Mouse (Mus musculus): Measurements from ENCODE around the gene Tardbp. TPM values are rescaled to one million over a fixed set of nuclear protein-coding genes. Genes with fewer than 3 reads are reported as not detected.

Tardbp gene
- total RNA-seq, 2 experiments from 2014 or later: 218 to 224 TPM

DNA sequence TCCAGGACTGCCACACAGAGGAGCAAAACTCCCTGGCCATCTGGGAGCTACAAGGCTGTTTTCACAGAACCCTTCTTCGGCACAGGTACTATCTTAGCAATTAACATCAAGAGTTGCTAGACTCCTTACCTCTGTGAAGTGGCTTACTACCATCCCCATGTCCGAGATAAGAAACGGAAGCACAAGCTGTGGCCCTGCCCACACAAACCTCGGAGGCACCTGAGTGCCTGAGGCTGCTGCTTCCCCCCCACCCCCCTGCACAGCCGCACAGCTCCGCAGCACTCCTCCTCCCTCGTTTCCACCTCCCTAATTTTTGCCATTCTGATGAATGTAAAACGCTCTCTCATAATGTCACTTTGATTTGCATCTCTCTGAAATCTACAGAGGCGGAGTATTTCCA lies 11.5 kb upstream of the Tardbp start:
- no peak for DNase-seq

DNA sequence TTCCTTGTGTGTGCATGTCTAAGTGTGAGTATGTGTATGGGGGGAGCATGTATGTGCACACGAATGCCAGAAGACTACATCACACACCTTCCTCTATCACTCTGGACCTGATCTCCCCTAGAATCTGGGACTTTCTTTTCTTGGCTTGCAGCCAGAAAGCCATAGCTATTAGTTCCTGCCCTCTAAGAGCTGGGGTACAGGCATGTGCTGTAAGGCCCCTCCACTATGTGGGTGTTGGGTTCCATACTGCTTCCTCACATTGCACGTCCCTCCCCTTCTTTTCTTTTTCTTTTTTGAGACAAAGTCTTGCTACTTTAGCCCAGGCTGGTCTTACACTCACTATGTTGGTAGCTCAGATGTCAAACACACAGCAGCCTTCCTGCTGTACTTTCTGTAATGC lies 8.5 kb upstream of the Tardbp start:
- DNase-seq: no peak

DNA sequence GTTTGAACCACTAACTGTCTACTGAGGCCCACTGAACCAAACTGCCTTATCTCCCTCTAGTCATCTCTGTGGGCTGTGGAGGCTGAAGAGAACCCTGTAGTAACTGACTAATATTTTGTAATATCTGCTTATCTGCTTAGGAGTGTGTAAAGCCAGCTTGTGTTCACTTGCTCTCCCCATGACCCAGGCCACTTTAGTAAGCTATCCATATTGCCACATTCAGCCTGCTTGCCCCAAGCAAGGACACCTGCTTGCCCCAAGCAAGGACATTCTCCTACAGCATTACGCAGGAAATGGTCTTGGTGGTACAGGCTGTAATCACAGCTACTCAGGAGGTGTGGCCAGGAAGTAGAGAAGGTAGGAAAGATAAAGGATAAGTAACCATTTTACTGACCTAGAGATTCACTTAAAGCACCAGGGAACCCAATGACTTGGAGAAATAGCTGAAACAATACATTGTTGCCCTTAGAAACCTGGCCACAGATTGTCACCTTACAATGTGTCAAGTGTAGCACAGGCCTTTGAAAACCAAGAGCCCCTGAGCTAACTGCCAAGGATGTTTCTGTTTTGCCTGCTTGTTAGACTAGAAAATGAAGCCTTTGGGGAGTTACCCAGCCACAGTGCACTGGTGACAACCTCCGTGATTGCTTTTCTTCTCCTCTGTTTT lies 6.7 kb upstream of the Tardbp start:
- no peak for DNase-seq

DNA sequence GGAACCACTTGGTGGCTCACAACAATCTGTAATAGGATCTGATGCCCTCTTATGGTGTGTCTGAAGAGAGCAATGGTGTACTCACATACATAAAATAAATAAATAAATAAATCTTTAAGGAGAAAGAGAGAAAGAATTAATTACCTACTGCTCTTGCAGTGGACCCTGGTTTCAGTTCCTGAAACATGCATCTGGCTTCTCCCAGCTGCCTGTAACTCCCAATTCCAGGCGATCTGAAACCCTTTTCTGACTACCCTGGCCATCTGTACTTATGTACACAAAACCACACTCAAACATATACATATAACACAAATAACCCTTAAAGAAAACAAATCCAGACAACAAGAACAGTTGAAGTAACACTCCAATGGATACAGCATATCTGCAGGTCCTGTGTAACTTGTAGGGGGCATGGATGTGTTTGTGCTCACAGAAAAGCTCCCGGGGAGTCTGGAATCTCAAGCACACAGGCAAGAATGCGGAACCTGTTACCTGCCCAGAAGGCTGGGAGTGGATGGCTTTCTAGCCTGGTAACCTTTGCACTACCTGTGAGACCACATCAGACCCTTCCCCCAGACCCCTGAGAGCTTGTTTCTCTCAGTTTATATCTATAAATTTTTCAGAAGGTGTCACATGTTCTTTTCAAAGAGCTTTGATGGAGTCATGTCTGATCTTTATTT lies 5.3 kb upstream of the Tardbp start:
- no peak for DNase-seq

DNA sequence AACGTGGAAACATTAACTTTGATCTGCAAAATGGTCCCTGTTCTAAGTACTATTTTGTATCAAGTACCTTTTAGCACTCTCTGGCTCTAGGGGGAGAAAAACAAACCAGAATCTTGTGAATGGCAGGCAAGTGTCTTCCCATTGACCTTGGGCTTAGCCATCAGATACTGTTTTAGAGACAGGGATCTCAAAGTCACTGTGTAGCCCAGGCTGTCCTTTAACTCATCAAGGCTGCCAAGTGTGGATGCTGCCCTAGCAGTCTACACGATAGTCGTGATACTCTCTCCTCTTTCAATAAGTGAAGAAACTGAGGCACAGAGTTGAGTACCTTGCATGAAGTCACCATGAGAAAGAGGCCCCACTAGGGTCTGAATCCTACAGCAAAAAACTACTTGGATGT lies 427 bp upstream of the Tardbp start:
- DNase-seq: no peak

DNA sequence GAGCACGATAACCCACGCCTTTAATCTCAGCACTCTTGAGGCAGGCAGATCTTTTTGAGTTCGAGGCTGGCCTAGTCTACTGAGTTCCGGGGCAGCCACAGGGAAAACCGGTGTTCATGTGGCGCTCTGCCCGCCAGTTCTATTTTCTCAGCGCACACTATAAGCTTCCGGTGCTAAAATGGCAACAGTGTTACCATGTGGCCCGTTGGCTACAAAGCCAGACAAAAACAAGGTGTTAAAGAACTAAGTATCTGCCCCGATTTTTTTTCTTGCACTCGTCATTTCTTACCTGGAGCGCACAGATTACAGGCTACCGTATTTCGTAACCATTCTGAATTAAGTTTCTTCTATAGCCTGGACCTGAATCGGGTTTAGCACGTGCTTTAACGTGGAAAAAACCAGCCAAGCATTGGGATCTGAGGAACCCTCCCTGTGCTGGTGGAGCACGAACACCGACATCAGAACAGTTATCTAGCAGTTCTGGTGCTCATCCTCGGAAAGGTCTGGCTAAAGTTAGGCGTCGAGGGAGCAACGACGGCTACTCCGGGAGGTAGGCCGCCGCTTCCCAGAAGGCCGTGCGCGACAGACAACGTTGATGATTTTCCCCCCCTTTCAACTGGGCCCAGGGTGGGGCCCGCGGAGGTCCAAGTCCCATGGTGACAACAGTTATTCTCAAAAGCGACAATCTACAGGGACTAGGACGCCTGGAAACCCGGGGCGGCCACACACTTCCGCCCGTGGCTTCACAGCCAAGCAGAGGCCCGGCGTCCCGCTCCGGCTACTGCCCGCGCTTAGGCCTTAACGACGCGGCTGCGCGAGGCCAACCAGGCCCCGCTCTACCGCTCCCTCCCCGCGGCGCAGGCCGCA lies 830 bp downstream of the Tardbp start:
- DNase-seq: no peak

DNA sequence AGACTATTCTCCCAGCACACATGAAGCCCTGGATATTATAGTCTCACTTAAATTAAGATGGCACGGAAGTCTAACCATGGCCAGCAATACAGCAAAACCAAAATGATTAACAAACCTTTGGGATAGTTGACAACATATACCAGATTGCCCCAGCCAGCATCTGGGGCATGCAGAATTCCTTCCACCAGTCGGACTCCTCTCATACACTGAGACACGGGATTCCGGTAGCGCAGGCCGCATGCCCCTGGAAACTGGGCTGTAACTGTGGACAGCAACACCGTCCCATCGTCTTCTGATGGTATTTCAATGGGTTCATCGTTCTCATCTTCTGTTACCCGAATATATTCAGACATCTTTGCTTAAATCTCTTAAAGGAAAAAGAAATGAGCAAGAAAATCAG lies 1.8 kb downstream of the Tardbp start:
- DNase-seq: no peak

DNA sequence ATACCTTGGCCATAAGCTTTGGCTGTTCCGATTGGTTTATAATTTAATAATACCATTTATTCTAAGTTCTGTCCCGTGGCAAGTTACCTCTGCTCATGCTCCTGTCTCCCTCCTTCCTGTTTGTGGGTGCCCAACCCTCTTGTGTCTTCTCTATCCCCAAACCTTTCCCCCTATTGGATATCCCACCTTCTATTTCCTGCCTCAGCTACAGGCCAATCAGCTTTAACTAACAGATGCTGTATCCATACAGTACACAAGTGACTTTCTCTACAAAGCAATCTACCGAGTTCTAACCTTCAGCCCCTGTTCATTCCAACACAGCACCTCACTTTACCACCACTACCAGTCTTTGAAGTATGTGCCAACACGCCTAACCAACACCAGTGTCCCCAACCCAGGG lies 3.2 kb downstream of the Tardbp start:
- no peak for DNase-seq

DNA sequence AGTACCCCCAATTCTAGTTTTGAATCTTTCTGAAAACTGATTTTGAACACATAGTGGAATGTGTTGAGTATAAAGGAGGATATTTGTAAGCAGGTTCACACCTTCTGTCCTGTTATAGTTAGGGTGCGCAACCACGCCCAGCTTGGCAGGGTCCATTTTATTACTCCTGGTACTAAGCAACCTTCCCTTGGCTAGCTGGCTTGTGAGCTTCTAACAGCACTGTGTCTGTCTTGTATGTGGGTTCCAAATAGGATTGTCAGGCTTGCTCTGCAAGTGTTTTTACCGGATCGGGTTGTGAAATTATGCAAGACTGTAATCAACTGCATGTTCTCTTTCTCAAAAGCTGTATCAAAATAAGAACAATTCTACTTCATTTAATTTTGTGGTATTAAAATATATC lies 4.3 kb downstream of the Tardbp start:
- no peak for DNase-seq

DNA sequence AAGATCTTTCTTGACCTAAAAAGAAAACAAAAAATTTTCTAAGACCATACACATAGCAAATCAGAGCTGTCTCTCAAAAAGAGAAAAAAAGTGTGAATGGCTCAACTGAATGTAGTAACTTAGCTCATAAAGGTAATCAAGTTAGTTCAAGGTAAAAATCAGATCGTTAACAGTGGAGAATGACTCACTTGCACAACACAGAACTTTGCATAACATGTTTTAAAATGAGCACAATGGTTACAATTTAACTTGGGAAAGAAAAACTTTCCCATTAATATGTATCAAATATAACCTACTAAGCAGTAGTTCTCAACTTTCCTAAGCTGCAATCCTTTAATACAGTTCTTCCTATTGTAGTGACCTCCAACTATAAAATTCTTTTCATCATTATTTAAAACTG lies 6.1 kb downstream of the Tardbp start:
- DNase-seq: no peak

DNA sequence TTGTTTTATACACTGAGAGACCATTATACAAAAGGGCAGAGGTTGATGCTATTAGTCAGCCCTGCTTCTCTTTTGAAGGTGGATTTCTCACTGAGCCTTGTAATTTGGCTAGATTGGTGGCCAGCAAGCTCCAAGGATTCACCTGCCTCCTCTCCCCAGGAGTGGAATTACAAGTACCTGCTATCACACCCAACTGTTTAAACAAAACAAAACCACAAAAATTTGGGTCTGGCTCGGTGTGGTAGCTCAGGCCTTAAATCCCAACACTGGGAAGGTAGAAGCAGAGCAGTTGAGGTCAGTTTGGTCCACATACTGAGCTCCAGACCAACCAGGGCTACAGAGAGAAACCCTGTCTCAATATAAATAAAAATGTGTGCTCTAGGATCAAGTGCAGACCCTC lies 7.0 kb downstream of the Tardbp start:
- no peak for DNase-seq

DNA sequence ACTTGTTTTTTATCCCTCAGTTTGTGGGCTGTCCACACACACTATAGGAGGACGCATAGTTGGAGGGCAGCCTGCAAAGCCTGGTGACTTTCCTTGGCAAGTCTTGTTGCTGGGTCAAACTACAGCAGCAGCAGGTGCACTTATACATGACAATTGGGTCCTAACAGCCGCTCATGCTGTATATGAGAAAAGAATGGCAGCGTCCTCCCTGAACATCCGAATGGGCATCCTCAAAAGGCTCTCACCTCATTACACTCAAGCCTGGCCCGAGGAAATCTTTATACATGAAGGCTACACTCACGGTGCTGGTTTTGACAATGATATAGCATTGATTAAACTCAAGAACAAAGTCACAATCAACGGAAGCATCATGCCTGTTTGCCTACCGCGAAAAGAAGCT lies 13.1 kb downstream of the Tardbp start:
- no peak for DNase-seq

DNA sequence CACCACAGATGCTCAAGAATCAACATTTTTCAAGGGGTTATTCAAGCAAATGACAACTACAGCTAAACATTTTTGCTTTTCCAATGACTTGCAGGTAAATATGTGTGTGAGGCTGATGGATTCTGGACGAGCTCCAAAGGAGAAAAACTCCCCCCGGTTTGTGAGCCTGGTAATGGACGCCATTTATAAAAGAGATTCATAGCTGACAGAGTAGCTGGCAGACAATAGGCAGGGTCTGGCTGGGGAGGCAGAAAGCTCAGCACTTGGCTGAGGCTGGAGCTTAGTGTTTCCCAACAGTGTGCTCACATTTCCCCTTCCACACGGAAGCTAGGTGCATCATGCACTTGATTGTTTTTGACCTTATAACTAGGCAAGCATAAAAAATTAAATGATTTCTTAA lies 14.3 kb downstream of the Tardbp start:
- no peak for DNase-seq

DNA sequence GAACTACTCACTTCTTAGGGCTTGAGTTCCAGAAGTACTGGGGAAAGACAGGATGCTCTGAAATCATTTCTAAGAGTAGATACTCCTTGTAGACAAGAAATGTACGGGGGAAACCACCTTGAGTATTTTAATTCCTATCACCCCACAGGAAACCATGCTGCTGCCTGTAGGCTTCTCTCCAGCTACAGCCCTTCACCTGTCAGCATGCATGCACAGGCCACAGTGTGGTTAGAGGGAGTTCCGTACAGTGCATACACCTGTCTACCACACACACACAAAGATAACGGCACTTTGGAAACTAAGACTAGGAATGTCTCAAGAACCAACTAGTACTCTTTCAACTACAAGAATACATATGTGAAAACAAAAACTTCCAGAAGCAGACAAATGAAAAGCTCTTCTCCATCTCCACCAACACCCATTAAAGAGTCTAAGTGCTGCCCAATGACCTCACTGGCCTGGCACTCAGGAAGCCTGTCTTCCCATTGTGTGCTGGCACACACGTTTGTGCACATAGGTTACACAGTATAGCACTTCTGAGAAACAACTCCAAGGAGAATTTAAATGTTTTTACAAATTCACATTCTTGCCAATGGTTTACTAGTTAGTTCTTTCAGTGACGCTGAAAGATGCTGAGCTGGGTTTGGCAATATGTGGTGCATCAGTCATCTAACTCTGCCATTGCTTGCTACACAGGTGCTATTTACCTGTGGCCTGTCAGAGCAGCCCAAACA lies 16.0 kb downstream of the Tardbp start:
- no peak for DNase-seq

DNA sequence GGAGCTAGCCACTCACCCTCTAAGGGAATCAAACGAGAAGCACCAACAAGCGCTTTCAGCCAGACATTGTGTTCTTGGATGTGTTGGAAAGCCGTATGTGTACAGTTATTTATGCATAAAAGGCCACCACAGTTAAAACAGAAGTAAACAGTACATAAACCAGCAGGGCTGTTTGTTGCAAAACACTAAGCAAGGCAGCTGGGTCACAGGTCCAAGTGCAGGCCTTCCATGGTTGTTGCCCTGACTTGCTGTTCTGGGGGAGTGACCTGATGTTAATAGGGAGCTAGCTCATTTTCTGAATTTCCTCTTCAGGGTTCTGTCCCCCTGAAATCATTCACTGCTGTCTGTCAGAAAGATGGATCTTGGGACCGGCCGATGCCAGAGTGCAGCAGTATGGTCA lies 17.0 kb downstream of the Tardbp start:
- no peak for DNase-seq

DNA sequence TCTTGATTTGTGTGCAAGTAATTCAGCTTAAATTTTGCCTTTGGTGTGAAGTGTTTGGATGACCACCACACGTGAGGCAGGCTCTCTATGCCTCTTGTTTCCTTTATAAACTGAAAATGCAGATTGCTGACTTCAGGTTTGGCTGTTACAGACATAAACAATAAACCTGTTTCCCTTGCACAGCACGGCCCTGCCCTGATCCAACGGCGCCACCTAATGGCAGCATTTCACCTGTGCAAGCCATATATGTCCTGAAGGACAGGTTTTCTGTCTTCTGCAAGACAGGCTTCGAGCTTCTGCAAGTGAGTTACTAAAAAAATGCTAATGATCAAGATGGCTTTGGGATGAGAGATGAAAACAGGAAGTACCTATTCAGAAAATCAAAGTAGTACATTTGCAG lies 19.1 kb downstream of the Tardbp start:
- peak; percentile 72 to 75 for DNase-seq

DNA sequence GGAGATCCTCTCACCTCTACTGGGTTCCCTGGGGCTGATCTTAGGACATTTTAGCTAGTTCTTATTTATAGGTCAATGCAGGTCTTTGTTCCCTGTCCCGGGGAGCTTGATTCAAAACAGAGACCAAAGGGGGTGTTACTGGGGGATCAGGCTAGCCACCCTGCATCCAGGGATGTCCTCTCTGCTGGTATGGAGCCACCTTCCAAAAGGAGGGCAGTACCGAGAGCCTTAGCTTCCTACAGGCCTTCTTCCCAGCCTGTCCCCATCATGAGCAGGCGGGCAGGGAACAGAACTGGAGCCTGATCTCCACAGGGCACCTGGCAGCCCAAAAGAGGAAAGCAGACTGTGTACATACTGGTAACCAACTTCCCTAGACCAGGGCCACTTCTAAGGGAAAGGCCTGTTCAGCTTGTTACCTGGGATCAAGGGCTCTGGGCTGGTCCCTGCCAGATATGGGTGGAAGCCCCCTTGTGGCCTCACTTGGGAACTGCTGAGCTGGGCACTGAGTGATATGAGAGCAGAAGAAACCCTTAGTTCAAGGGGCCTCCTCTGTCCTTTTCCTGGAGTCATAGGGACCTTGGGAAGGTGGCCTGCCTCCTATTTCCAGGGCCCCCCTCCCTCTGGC lies 22.2 kb downstream of the Tardbp start:
- peak; percentile 45 for DNase-seq

DNA sequence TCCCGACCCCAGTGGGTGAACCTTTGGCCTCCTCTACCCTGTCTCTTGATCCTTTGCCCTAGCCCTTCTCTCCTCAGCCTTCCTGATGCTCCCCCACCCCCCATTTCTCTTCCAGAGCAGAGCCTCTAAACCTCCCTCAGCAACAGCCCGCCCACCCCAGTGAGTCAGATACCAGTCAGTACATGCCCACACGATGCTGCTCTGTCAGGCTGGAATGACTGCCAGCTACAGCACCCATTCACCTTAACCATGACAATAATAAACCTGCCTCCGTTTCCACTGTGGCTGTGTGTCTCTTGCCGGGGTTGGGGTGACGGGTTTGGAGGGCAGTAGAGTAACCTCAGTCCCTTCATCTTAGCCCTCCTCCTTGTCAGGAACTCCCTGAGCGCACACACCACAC lies 22.7 kb downstream of the Tardbp start:
- peak; percentile 63 to 70 for DNase-seq

DNA sequence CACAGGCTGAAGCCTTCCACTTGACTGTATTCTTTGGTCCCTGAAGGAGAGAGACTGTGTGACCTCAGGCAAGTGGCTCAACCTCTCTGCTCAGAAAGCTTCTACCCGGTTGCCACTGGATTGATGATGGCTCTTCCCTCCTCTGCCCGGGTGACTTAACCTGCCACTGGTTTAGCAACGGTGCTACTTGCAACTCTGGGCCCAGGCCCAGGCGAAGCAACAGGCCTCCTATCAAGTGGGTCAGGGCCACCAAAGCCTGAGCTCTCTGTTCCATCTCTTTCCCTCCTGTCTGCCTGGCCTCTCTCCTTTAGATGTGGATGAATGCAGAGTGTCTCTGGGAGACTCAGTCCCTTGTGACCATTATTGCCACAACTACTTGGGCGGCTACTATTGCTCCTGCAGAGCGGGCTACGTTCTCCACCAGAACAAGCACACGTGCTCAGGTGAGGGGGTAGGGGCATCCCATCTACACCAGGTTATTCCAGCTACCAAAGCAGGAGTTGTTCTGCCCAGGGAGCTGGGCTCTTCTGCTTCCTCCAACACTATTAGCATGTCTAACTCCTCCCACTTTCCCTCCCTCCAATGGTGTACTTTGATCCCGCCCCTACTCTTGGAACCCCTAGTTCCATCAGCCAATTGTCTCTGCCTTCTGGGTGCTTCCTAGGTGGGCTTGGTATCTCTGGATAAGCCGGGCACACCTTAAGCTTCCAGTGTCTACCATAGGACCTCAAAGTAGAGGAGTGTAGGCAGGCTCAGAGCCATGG lies 23.3 kb downstream of the Tardbp start:
- peak in 1 of 2 experiments; percentile 19 for DNase-seq

DNA sequence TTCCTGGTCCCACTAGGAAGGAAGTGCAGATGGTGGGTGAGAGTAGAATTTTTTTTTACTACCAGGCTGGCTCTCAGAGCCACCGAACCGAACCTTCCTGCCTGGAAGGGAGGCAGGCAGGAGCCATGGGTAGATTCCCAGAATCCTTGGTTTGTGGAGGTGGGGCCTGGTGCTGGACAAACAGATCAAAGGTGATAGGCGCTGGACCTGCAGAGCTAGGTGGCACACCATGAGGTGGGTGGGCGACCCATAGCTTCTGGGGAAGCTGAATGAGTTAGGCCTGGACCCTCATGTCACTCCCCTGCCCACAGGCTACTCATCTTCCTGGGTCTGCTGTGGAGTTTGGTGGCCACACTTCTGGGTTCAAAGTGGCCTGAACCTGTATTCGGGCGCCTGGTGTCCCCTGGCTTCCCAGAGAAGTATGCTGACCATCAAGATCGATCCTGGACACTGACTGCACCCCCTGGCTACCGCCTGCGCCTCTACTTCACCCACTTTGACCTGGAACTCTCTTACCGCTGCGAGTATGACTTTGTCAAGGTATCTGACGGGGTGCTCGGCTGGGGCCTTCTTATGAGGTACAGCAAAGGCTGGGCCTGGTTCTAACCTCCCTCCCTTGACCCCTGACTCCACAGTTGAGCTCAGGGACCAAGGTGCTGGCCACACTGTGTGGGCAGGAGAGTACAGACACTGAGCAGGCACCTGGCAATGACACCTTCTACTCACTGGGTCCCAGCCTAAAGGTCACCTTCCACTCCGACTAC lies 24.3 kb downstream of the Tardbp start, which contains the start of gene Masp2:
Gene Masp2 (plus strand): TSS at position 198 of the 764 bp plus-strand sequence.
- no peak for DNase-seq

DNA sequence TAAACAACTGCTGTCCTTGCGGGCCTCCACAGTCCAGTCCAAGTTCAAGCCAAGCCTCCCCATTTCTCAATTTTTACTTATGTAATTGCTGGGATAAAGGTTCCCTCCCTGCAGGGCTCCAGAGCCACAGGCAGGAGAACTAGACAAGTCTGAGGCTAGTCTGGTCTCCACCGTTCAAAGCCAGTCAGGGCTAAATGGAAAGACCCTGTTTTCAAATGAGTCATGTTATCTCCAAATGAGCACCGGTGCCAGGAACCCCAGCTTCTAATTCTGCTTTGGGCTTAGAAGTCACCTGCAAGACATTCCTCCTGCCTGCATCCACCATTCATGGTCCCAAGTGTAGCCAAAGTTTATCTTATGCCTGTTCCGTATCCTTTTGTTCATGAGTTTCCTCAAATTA lies 24.9 kb downstream of the Tardbp start:
- no peak for DNase-seq
